Mouse (Mus musculus) hindbrain, embryonic 13.5 days (tissue): ENCODE measurements around the gene Fam49a. TPM values are rescaled to one million over a fixed set of nuclear protein-coding genes. Genes with fewer than 3 reads are reported as not detected.

ENCODE experiments used
- ATAC-seq: fragments of 200-750 bp; cut with Nextera tagmentation; 2 replicates; pipeline ENCODE4 v1.8.0; 2017; ENCODE audit warnings: moderate TSS enrichment; ENCODE audit not compliant: low FRiP score
- H3K27ac ChIP-seq: fragments of 300-500 bp; sonication (generic); 2 replicates; pipeline ENCODE4 v1.5.1; 2015; ENCODE audit warnings: inconsistent platforms, mild to moderate bottlenecking, moderate library complexity
- H3K27me3 ChIP-seq: fragments of 300-500 bp; sonication (generic); 2 replicates; pipeline ENCODE4 v1.6.1; 2015; ENCODE audit warnings: mild to moderate bottlenecking, inconsistent platforms
- H3K36me3 ChIP-seq: fragments of 300-500 bp; sonication (generic); 2 replicates; pipeline ENCODE4 v1.6.1; 2015; ENCODE audit warnings: mild to moderate bottlenecking, inconsistent platforms
- H3K4me1 ChIP-seq: fragments of 300-500 bp; sonication (generic); replicated peaks from 2 replicates; pipeline ENCODE4 v1.6.1; 2015; ENCODE audit warnings: inconsistent platforms
- H3K4me2 ChIP-seq: fragments of 300-500 bp; sonication (generic); 2 replicates; pipeline ENCODE4 v1.6.1; 2015; ENCODE audit warnings: inconsistent platforms, mild to moderate bottlenecking, moderate library complexity
- H3K4me3 ChIP-seq: fragments of 300-500 bp; sonication (generic); 2 replicates; pipeline ENCODE4 v1.5.1; 2015; ENCODE audit warnings: mild to moderate bottlenecking, inconsistent platforms
- H3K9ac ChIP-seq: fragments of 300-500 bp; sonication (generic); 2 replicates; pipeline ENCODE4 v1.6.1; 2015; ENCODE audit warnings: mild to moderate bottlenecking, inconsistent platforms
- H3K9me3 ChIP-seq: fragments of 300-500 bp; sonication (generic); 2 replicates; pipeline ENCODE4 v1.6.1; 2016; ENCODE audit warnings: inconsistent platforms
- WGBS: fragments of 180-500 bp; shearing (Covaris S2); methylation state at CpG from one replicate; pipeline ENCODE4 v1.1.7; 2015; 5-methylcytosine and 5-hydroxymethylcytosine counted together
- polyA plus RNA-seq: library from polyadenylated mRNA; unstranded; fragments of >200 nt; fragmentation: Nextera tagmentation; extraction: Ambion mirVana; gene quantifications from 2 replicates; pipeline ENCODE4 v1.2.1, GENCODE M21; 2015

Gene Fam49a
- polyA plus RNA-seq, 1 experiment from 2014 or later: 30.9 TPM

- Histone ChIP-seq H3K27ac (no peak overlapping the region), H3K27me3 (no peaks in the 10 kb centered on the region), H3K4me1 (no peaks in the 10 kb centered on the region), H3K9me3 (no peaks in the 10 kb centered on the region), H3K36me3 (no peaks in the 10 kb centered on the region), H3K4me2 (peak overlapping the region; percentile 11), H3K4me3 (no peak overlapping the region), H3K9ac (no peak overlapping the region)
- ATAC-seq: no peak
- WGBS: 49% methylated on average over 9 of the region's 9 CpGs
Observed at GRCm38 (mm10) chr12:12401051-12401465, 139.1 kb downstream of the Fam49a start.

DNA sequence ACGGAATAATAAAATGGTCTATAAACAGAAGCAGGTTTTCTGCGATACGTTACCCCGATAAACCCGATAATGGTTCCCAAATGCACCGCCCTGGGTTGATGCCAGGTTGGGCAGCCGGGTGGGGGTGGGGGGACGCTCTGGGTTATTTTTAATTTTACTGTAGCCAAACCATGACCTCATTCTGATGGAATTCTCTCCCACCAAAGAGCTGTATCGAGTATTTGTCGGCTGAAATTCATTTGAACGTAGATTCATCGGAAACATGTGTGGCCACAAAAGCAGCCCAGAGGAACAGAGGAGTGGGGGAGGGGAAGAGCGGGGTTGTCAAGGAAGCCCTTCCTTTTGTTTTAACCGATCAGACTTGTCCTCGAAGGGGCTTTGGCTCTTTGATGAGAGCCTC lies 139.6 kb downstream of the Fam49a start:
- Histone ChIP-seq H3K4me1 (no peaks in the 10 kb centered on the region), H3K9me3 (no peaks in the 10 kb centered on the region), H3K36me3 (no peaks in the 10 kb centered on the region), H3K9ac (no peak overlapping the region), H3K27ac (no peak overlapping the region), H3K4me3 (no peak overlapping the region), H3K4me2 (peak overlapping the region; percentile 11), H3K27me3 (no peaks in the 10 kb centered on the region)
- ATAC-seq: no peak
- 52% methylated on average over 15 of the region's 15 CpGs for WGBS

DNA sequence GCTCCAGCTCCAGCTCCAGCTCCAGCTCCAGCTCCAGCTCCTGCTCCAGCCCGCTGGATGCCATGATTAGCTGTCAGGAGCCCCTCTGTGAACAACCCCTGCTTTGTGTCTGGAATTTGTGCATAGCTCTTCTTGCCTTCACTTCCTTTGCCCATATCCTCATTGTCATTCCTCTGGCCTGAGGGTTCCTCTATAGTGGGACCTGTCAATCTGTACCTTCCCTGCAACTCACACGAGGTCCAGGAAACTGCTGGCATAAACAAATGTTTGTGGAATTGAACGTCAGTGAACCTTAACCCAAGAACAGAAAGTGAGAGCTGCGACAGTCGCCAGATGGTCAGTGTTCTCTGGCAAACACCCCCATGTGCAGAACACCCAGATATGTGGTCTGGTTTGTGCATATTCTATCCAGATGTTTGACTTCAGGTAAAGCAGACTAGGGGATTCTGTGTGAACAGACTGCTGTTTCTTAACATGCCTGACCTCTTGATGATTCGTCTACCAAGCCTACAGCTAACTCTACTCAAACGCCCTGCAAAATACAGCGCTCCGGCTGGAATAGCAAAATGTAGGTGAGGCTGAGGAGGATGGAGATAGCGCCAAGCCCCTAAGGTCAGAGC lies 143.7 kb downstream of the Fam49a start:
- ATAC-seq: no peak
- H3K4me2 ChIP-seq: no peak overlapping the region
- no peaks in the 10 kb centered on the region for H3K9me3 ChIP-seq
- no peak overlapping the region for H3K9ac ChIP-seq
- no peaks in the 10 kb centered on the region for H3K4me1 ChIP-seq
- H3K27ac ChIP-seq: no peak overlapping the region
- 65% methylated on average over 10 of the region's 10 CpGs for WGBS
- H3K4me3 ChIP-seq: no peak overlapping the region
- H3K36me3 ChIP-seq: no peaks in the 10 kb centered on the region
- H3K27me3 ChIP-seq: no peaks in the 10 kb centered on the region

DNA sequence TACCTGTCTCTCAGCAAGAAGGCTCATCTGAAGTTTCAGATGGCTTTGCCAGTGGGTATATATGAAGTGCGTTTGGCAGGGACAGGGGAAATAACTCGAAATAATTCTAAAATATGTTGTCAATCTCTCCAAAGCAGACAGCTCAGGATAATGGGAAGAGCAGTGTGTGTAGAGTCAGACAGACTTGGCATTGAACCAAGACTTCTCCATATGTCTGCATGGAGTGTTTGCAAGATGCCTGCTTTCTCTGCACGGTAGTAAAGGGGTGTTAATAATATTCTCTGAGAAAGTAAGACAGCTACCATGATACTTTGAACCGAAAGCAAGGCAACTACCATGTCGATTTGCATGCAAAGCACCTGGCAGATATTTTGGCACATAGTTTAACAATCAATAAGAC lies 147.1 kb downstream of the Fam49a start:
- 81% methylated on average over 5 of the region's 5 CpGs for WGBS
- H3K4me3 ChIP-seq: no peak overlapping the region
- no peaks in the 10 kb centered on the region for H3K27me3 ChIP-seq
- H3K4me1 ChIP-seq: no peaks in the 10 kb centered on the region
- no peak for ATAC-seq
- H3K27ac ChIP-seq: no peak overlapping the region
- no peaks in the 10 kb centered on the region for H3K36me3 ChIP-seq
- H3K9ac ChIP-seq: no peak overlapping the region
- H3K9me3 ChIP-seq: no peaks in the 10 kb centered on the region
- no peak overlapping the region for H3K4me2 ChIP-seq

GRCm38 (mm10) chr12:12412674-12413073 lies 150.7 kb downstream of the Fam49a start:
- ATAC-seq: no peak
- no peaks in the 10 kb centered on the region for H3K9me3 ChIP-seq
- no peaks in the 10 kb centered on the region for H3K36me3 ChIP-seq
- H3K27me3 ChIP-seq: no peaks in the 10 kb centered on the region
- no peak overlapping the region for H3K27ac ChIP-seq
- no peak overlapping the region for H3K9ac ChIP-seq
- no peaks in the 10 kb centered on the region for H3K4me1 ChIP-seq
- H3K4me3 ChIP-seq: no peak overlapping the region
- WGBS: 39% methylated on average over 5 of the region's 5 CpGs
- H3K4me2 ChIP-seq: no peak overlapping the region

- no peak overlapping the region for H3K27ac ChIP-seq
- 0 out of 2 replicates have a peak overlapping the region, but pooled peaks have one; percentile 41 for H3K4me3 ChIP-seq
- H3K27me3 ChIP-seq: 0 out of 2 replicates have a peak, but pooled peaks cover 2% of the 10 kb centered on the region
- H3K4me2 ChIP-seq: peak overlapping the region; percentile 63; the same call in 1 of the 2 replicates
- WGBS: 6% methylated on average over 2 of the region's 2 CpGs
- H3K9me3 ChIP-seq: no peaks in the 10 kb centered on the region
- H3K9ac ChIP-seq: peak overlapping the region; percentile 82; the same call in 1 of the 2 replicates
- 0 out of 2 replicates have a peak, but pooled peaks have one; percentile 19 for ATAC-seq
- H3K4me1 ChIP-seq: peaks cover 7% of the 10 kb centered on the region
- H3K36me3 ChIP-seq: no peaks in the 10 kb centered on the region
Observed at GRCm38 (mm10) chr12:12420423-12420822, 158.5 kb downstream of the Fam49a start.

GRCm38 (mm10) chr12:12420841-12421579 lies 159.1 kb downstream of the Fam49a start:
- H3K9me3 ChIP-seq: no peaks in the 10 kb centered on the region
- WGBS: 12% methylated on average over 25 of the region's 25 CpGs
- peak overlapping the region; percentile 76; the same call in 1 of the 2 replicates for H3K27ac ChIP-seq
- H3K27me3 ChIP-seq: 0 out of 2 replicates have a peak, but pooled peaks cover 2% of the 10 kb centered on the region
- H3K4me3 ChIP-seq: peak overlapping the region; percentile 41
- peak; percentile 96 for ATAC-seq
- peak overlapping the region; percentile 82 for H3K9ac ChIP-seq
- no peaks in the 10 kb centered on the region for H3K36me3 ChIP-seq
- H3K4me2 ChIP-seq: peak overlapping the region; percentile 63
- peaks cover 7% of the 10 kb centered on the region for H3K4me1 ChIP-seq

GRCm38 (mm10) chr12:12421580-12421878 lies 159.6 kb downstream of the Fam49a start:
- H3K27ac ChIP-seq: no peak overlapping the region

DNA sequence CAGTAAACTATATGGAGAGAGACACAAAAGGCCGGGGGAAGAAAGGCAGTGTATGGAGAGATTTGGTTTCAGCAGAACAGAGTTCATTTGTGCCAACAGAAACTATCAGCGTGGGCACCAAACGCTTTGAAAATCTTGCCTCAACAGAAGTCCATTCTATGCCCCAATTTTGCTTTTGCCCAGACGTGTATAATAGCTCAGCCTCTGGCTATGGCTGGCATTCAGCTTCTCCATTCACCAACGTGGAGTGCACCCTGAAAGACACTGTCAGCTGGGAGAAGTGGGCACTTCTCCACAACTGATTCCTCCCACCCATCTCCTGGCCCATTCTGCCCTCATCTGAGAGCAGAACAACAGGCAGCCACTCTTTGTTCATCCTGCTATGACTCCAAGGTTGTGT lies 163.2 kb downstream of the Fam49a start:
- no peak overlapping the region for H3K4me2 ChIP-seq
- no peak overlapping the region for H3K4me3 ChIP-seq
- H3K27me3 ChIP-seq: 0 out of 2 replicates have a peak, but pooled peaks cover under 1% of the 10 kb centered on the region
- H3K9ac ChIP-seq: no peak overlapping the region
- no peaks in the 10 kb centered on the region for H3K36me3 ChIP-seq
- peaks cover 7% of the 10 kb centered on the region for H3K4me1 ChIP-seq
- 71% methylated on average over 5 of the region's 5 CpGs for WGBS
- ATAC-seq: no peak
- no peaks in the 10 kb centered on the region for H3K9me3 ChIP-seq
- H3K27ac ChIP-seq: no peak overlapping the region

More at GRCm38 (mm10) chr12:12421580-12421878, 159.6 kb downstream of the Fam49a start:
- peak overlapping the region; percentile 41; the same call in 1 of the 2 replicates for H3K4me3 ChIP-seq
- ATAC-seq: 0 out of 2 replicates have a peak, but pooled peaks have one; percentile 10
- H3K9me3 ChIP-seq: no peaks in the 10 kb centered on the region
- H3K36me3 ChIP-seq: no peaks in the 10 kb centered on the region
- no peak overlapping the region; the same call in 1 of the 2 replicates for H3K4me2 ChIP-seq
- peak overlapping the region; percentile 82 for H3K9ac ChIP-seq
- H3K4me1 ChIP-seq: peaks cover 7% of the 10 kb centered on the region
- 95% methylated on average over 8 of the region's 8 CpGs for WGBS
- 0 out of 2 replicates have a peak, but pooled peaks cover 2% of the 10 kb centered on the region for H3K27me3 ChIP-seq

DNA sequence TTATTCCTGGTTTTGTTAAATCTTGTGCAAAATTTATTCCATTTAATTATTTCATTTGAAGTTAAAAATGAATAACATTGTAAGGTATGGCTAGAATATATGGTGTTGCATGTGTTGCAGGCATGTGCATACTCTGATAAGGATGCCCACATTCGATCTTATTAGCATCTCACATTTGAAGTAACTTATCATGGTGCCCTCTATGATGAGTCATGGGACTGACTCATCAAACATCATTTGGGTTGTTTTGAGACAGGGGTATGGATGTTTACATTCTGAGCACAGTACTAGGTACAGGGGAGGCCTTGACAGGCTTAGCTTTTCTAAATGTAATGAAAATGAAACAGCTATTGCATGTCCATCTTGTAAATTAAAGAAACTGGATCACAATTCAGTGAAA lies 165.3 kb downstream of the Fam49a start:
- no peak for ATAC-seq
- Histone ChIP-seq H3K9me3 (no peaks in the 10 kb centered on the region), H3K27ac (no peak overlapping the region), H3K9ac (no peak overlapping the region), H3K27me3 (no peaks in the 10 kb centered on the region), H3K36me3 (no peaks in the 10 kb centered on the region), H3K4me2 (no peak overlapping the region), H3K4me3 (no peak overlapping the region), H3K4me1 (no peaks in the 10 kb centered on the region)
- WGBS: 90% methylated on average over 1 of the region's 1 CpGs

- H3K36me3 ChIP-seq: no peaks in the 10 kb centered on the region
- WGBS: 90% methylated on average over 7 of the region's 7 CpGs
- H3K9me3 ChIP-seq: no peaks in the 10 kb centered on the region
- no peaks in the 10 kb centered on the region for H3K27me3 ChIP-seq
- H3K4me2 ChIP-seq: no peak overlapping the region
- no peak for ATAC-seq
- no peak overlapping the region for H3K27ac ChIP-seq
- H3K9ac ChIP-seq: no peak overlapping the region
- H3K4me3 ChIP-seq: no peak overlapping the region
- no peaks in the 10 kb centered on the region for H3K4me1 ChIP-seq
Observed at GRCm38 (mm10) chr12:12428886-12429285, 166.9 kb downstream of the Fam49a start.
